Mouse (Mus musculus): Measurements from ENCODE around the gene Kctd7.

Gene Kctd7

GRCm38 (mm10) chr5:130145961-130146360 is 1.3 kb downstream of the Kctd7 start:
- no peak for DNase-seq

- no peak for DNase-seq
Measured at GRCm38 (mm10) chr5:130149726-130150310, 5.2 kb downstream of the Kctd7 start.

GRCm38 (mm10) chr5:130154286-130154685 is 9.6 kb downstream of the Kctd7 start:
- DNase-seq: no peak

- DNase-seq: no peak
Measured at GRCm38 (mm10) chr5:130158545-130158944, 13.9 kb downstream of the Kctd7 start.

- DNase-seq: no peak
Measured at GRCm38 (mm10) chr5:130159761-130160201, 15.1 kb downstream of the Kctd7 start.

GRCm38 (mm10) chr5:130163670-130164069 is 19.0 kb downstream of the Kctd7 start:
- peak; percentile 84 for DNase-seq

- no peak for DNase-seq
Measured at GRCm38 (mm10) chr5:130165213-130165612, 20.6 kb downstream of the Kctd7 start.

- peak; percentile 41 for DNase-seq
Measured at GRCm38 (mm10) chr5:130169109-130169508, 24.4 kb downstream of the Kctd7 start.

GRCm38 (mm10) chr5:130170666-130171422 is 26.2 kb downstream of the Kctd7 start:
- no peak for DNase-seq

GRCm38 (mm10) chr5:130171423-130171954 is 26.8 kb downstream of the Kctd7 start, which contains the start of gene Rabgef1:
Rabgef1 (plus strand) TSS chr5:130171798.
- peak; percentile 96 for DNase-seq

GRCm38 (mm10) chr5:130171956-130172601 is 27.4 kb downstream of the Kctd7 start:
- peak; percentile 56 for DNase-seq

- no peak for DNase-seq
Measured at GRCm38 (mm10) chr5:130173012-130173411, 28.4 kb downstream of the Kctd7 start.

GRCm38 (mm10) chr5:130177871-130178270 is 33.2 kb downstream of the Kctd7 start:
- DNase-seq: no peak

GRCm38 (mm10) chr5:130180362-130180761 is 35.7 kb downstream of the Kctd7 start:
- no peak for DNase-seq

GRCm38 (mm10) chr5:130181740-130182540 is 37.3 kb downstream of the Kctd7 start:
- no peak for DNase-seq

GRCm38 (mm10) chr5:130182541-130182821 is 37.8 kb downstream of the Kctd7 start:
- DNase-seq: no peak

- no peak for DNase-seq
Measured at GRCm38 (mm10) chr5:130184193-130184856, 39.7 kb downstream of the Kctd7 start.

GRCm38 (mm10) chr5:130185312-130185711 is 40.7 kb downstream of the Kctd7 start:
- DNase-seq: no peak

GRCm38 (mm10) chr5:130187383-130187782 is 42.7 kb downstream of the Kctd7 start:
- no peak for DNase-seq

- no peak for DNase-seq
Measured at GRCm38 (mm10) chr5:130190909-130191308, 46.2 kb downstream of the Kctd7 start.

GRCm38 (mm10) chr5:130191865-130192264 is 47.2 kb downstream of the Kctd7 start:
- DNase-seq: no peak

GRCm38 (mm10) chr5:130192356-130192944 is 47.8 kb downstream of the Kctd7 start:
- no peak for DNase-seq
